Mouse (Mus musculus): ENCODE results near the gene Tia1. TPM values are rescaled to one million over a fixed set of nuclear protein-coding genes. Genes with fewer than 3 reads are reported as not detected.

Tia1 gene
- polyA plus RNA-seq, 1 experiment from 2014 or later, result 402 TPM

DNA sequence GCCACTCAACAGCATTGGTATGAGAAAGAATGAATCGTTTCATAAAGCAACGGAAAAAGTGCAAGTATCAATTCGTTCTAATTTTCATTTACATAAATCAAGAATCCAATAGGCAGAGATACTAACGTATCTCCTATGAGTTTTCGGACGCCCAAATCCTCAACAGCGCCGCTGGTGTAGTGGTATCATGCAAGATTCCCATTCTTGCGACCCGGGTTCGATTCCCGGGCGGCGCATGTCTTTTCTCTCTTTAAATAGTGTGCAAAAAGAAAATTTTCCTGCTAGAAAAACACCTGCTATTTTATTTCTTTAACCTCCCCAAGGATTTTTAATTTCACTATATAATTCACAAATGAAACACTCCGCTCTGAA, 305 bp upstream of the Tia1 start:
- Histone ChIP-seq H3K9me3 (ENCODE audit: control insufficient read depth, low read length) (no peaks in the 10 kb centered on the region), H3K4me1 (ENCODE audit: control insufficient read depth, insufficient read depth, low read length) (peaks cover 12% of the 10 kb centered on the region; the same call in 1 of the 2 replicates), H3K27me3 (ENCODE audit: control insufficient read depth, insufficient read depth, low read length) (no peaks in the 10 kb centered on the region), H3K36me3 (ENCODE audit: control insufficient read depth, insufficient read depth, low read length) (no peaks in the 10 kb centered on the region; the same call in 1 of the 2 replicates), H3K27ac (ENCODE audit: low read depth, low read length) (peak overlapping the region; percentile 99; the same call in 1 of the 2 replicates), H3K4me2 (ENCODE audit: low read depth, low read length) (peak overlapping the region; percentile 40; the same call in 1 of the 2 replicates), H3K4me3 (ENCODE audit: low read depth, low read length) (peak overlapping the region; percentile 77), H3K9ac (replicated peaks; ENCODE audit: low read depth, low read length) (0 out of 2 replicates have a peak overlapping the region, but pooled peaks have one; percentile 99)
- WGBS, result under 1% methylated on average over 15 of the region's 15 CpGs
- ATAC-seq (ENCODE audit: low read depth), result peak; percentile 82

DNA sequence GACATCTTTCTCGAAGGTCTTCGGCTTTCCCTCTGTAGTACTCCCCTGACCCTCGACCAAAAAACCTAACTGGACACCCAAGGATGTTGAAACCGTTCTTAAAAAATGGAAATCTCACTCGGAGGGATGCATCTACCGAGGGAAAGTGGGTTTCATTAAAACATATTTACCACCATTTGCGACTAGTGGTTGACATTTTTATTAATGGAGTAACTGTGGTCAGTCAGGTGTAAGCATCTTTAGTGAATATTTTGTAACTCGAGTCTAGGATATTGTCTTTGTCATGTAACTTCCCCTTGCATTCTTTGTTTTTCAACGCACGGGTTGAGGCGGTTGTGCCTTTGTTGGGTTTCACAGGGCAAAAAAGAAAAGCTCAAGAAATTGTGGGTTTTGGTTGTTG, 977 bp downstream of the Tia1 start:
- Histone ChIP-seq H3K9ac (replicated peaks; ENCODE audit: low read depth, low read length) (peak overlapping the region; percentile 99), H3K27me3 (ENCODE audit: control insufficient read depth, insufficient read depth, low read length) (no peaks in the 10 kb centered on the region), H3K4me3 (ENCODE audit: low read depth, low read length) (peak overlapping the region; percentile 77), H3K9me3 (ENCODE audit: control insufficient read depth, low read length) (no peaks in the 10 kb centered on the region), H3K36me3 (ENCODE audit: control insufficient read depth, insufficient read depth, low read length) (no peaks in the 10 kb centered on the region; the same call in 1 of the 2 replicates), H3K4me1 (ENCODE audit: control insufficient read depth, insufficient read depth, low read length) (peaks cover 12% of the 10 kb centered on the region), H3K4me2 (ENCODE audit: low read depth, low read length) (peak overlapping the region; percentile 81), H3K27ac (ENCODE audit: low read depth, low read length) (peak overlapping the region; percentile 99)
- under 1% methylated on average over 11 of the region's 11 CpGs for WGBS
- no peak for ATAC-seq (ENCODE audit: low read depth)

DNA sequence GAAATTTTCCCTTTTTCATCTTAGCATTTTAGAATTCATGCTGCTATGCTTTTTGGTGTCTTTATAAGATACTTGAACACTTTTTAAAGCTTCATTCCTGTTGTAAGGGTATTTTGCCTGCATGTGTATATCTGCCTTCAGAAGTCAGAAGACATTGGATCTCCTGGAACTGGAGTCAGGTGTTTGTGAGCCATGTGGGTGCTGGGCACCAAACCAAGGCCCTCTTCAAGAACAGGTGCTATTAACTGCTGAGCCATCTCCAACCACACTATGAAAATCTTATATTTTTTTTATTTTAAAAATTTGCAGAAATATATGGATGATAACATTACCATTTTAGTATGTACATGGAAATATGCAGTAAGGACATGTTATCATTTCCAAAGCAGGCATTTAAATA, 2.3 kb downstream of the Tia1 start:
- H3K4me1 ChIP-seq (ENCODE audit: control insufficient read depth, insufficient read depth, low read length), result peaks cover 12% of the 10 kb centered on the region
- H3K9ac ChIP-seq (replicated peaks; ENCODE audit: low read depth, low read length), result no peak overlapping the region
- no peak for ATAC-seq (ENCODE audit: low read depth)

DNA sequence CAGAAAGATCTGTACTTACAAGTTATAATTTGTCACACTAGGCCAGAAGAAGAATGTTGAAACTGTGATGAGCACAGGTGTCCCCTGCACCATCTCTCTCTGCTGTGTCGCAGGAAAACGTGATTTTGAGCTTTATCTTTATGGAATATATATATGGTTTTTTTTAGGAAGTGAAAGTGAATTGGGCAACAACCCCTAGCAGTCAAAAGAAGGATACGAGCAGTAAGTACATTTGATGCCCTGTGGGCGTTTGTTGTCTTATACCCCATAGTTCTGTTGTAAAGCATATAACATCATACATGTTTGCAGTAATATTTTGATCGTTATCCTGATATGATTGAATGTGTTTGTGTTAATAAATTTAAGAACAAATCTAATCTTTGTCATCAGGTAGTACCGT, 14.7 kb downstream of the Tia1 start:
- H3K4me3 ChIP-seq (ENCODE audit: low read depth, low read length), result no peak overlapping the region
- no peak overlapping the region for H3K27ac ChIP-seq (ENCODE audit: low read depth, low read length)
- peaks cover 62% of the 10 kb centered on the region for H3K36me3 ChIP-seq (ENCODE audit: control insufficient read depth, insufficient read depth, low read length)
- H3K9ac ChIP-seq (replicated peaks; ENCODE audit: low read depth, low read length), result no peak overlapping the region
- no peak for ATAC-seq (ENCODE audit: low read depth)
- 94% methylated on average over 6 of the region's 6 CpGs for WGBS
- H3K9me3 ChIP-seq (ENCODE audit: control insufficient read depth, low read length), result no peaks in the 10 kb centered on the region
- H3K4me2 ChIP-seq (ENCODE audit: low read depth, low read length), result no peak overlapping the region
- H3K27me3 ChIP-seq (ENCODE audit: control insufficient read depth, insufficient read depth, low read length), result no peaks in the 10 kb centered on the region
- no peaks in the 10 kb centered on the region for H3K4me1 ChIP-seq (ENCODE audit: control insufficient read depth, insufficient read depth, low read length)

More for the DNA sequence above, 2.3 kb downstream of the Tia1 start:
- H3K27ac ChIP-seq (ENCODE audit: low read depth, low read length), result no peak overlapping the region
- H3K9me3 ChIP-seq (ENCODE audit: control insufficient read depth, low read length), result no peaks in the 10 kb centered on the region
- H3K36me3 ChIP-seq (ENCODE audit: control insufficient read depth, insufficient read depth, low read length), result no peaks in the 10 kb centered on the region; the same call in 1 of the 2 replicates
- peak overlapping the region; percentile 77 for H3K4me3 ChIP-seq (ENCODE audit: low read depth, low read length)
- peak overlapping the region; percentile 81 for H3K4me2 ChIP-seq (ENCODE audit: low read depth, low read length)
- no peaks in the 10 kb centered on the region for H3K27me3 ChIP-seq (ENCODE audit: control insufficient read depth, insufficient read depth, low read length)

- ATAC-seq (ENCODE audit: low read depth), result no peak
- Histone ChIP-seq H3K4me3 (ENCODE audit: low read depth, low read length) (no peak overlapping the region), H3K4me1 (ENCODE audit: control insufficient read depth, insufficient read depth, low read length) (no peaks in the 10 kb centered on the region), H3K9me3 (ENCODE audit: control insufficient read depth, low read length) (no peaks in the 10 kb centered on the region), H3K4me2 (ENCODE audit: low read depth, low read length) (no peak overlapping the region), H3K36me3 (ENCODE audit: control insufficient read depth, insufficient read depth, low read length) (peaks cover 59% of the 10 kb centered on the region), H3K9ac (replicated peaks; ENCODE audit: low read depth, low read length) (no peak overlapping the region), H3K27ac (ENCODE audit: low read depth, low read length) (no peak overlapping the region), H3K27me3 (ENCODE audit: control insufficient read depth, insufficient read depth, low read length) (no peaks in the 10 kb centered on the region)
- WGBS, result 91% methylated on average over 3 of the region's 3 CpGs
These were observed 15.2 kb downstream of the Tia1 start for GRCm38 (mm10) chr6:86419239-86419638.

- 82% methylated on average over 6 of the region's 6 CpGs for WGBS
- Histone ChIP-seq H3K4me1 (ENCODE audit: control insufficient read depth, insufficient read depth, low read length) (no peaks in the 10 kb centered on the region), H3K9ac (replicated peaks; ENCODE audit: low read depth, low read length) (no peak overlapping the region), H3K9me3 (ENCODE audit: control insufficient read depth, low read length) (no peaks in the 10 kb centered on the region), H3K4me3 (ENCODE audit: low read depth, low read length) (no peak overlapping the region), H3K27ac (ENCODE audit: low read depth, low read length) (no peak overlapping the region), H3K36me3 (ENCODE audit: control insufficient read depth, insufficient read depth, low read length) (peaks cover 68% of the 10 kb centered on the region), H3K4me2 (ENCODE audit: low read depth, low read length) (no peak overlapping the region), H3K27me3 (ENCODE audit: control insufficient read depth, insufficient read depth, low read length) (no peaks in the 10 kb centered on the region)
- ATAC-seq (ENCODE audit: low read depth), result no peak
These were observed 16.5 kb downstream of the Tia1 start for GRCm38 (mm10) chr6:86420491-86420890.

DNA sequence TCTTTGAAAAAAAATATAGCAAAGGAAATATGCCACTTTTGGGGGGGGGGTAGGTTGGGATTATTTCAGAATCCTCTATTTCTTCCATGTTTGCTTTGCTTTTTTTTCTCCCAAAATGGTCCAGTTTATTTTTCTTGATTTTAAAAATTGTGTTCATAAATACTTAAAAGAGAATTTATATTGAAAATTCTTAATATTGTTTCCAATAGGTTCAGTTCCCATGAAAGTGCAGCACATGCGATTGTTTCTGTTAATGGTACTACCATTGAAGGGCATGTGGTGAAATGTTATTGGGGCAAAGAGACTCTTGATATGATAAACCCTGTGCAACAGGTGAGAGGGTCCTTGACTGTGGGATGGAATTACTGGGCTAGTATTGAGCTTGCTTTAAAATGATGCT, 22.3 kb downstream of the Tia1 start, which contains the start of gene Gm44790:
Gene Gm44790 (plus strand): TSS at position 301 of the 400 bp plus-strand sequence.
- H3K9me3 ChIP-seq (ENCODE audit: control insufficient read depth, low read length), result no peaks in the 10 kb centered on the region
- no peaks in the 10 kb centered on the region for H3K27me3 ChIP-seq (ENCODE audit: control insufficient read depth, insufficient read depth, low read length)
- H3K27ac ChIP-seq (ENCODE audit: low read depth, low read length), result no peak within 1 kb of the TSS
- no peak for ATAC-seq (ENCODE audit: low read depth)
- no peak within 1 kb of the TSS for H3K4me2 ChIP-seq (ENCODE audit: low read depth, low read length)
- no peak within 1 kb of the TSS for H3K9ac ChIP-seq (replicated peaks; ENCODE audit: low read depth, low read length)
- WGBS, result 98% methylated on average over 1 of the region's 1 CpGs
- H3K36me3 ChIP-seq (ENCODE audit: control insufficient read depth, insufficient read depth, low read length), result peaks cover 65% of the 10 kb centered on the region
- no peak within 1 kb of the TSS for H3K4me3 ChIP-seq (ENCODE audit: low read depth, low read length)
- H3K4me1 ChIP-seq (ENCODE audit: control insufficient read depth, insufficient read depth, low read length), result no peaks in the 10 kb centered on the region

DNA sequence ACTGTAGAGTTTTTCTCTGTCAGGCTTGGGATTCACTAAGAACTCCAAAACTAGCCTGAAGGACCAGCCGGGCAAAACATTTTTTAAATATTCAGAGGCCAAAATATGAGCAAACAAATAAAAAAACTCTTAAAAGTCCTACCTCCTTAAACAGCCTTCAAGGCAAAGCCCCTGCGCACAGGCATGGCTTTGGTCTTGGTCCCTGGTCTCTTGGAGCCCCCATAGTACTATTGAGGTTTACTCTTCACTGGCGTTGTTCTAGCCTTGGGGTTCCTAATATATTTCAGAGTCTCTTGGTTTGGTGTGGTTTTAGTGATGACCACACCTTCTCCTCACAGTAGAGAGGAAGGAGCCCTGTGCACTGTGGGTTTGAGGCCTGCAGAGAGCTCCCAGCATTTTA, 27.5 kb downstream of the Tia1 start:
- H3K4me1 ChIP-seq (ENCODE audit: control insufficient read depth, insufficient read depth, low read length), result no peaks in the 10 kb centered on the region
- no peak overlapping the region for H3K9ac ChIP-seq (replicated peaks; ENCODE audit: low read depth, low read length)
- no peak overlapping the region for H3K4me3 ChIP-seq (ENCODE audit: low read depth, low read length)
- H3K4me2 ChIP-seq (ENCODE audit: low read depth, low read length), result no peak overlapping the region
- no peaks in the 10 kb centered on the region for H3K9me3 ChIP-seq (ENCODE audit: control insufficient read depth, low read length)
- H3K27ac ChIP-seq (ENCODE audit: low read depth, low read length), result no peak overlapping the region
- no peak for ATAC-seq (ENCODE audit: low read depth)
- peaks cover 74% of the 10 kb centered on the region for H3K36me3 ChIP-seq (ENCODE audit: control insufficient read depth, insufficient read depth, low read length)
- WGBS, result 97% methylated on average over 3 of the region's 3 CpGs
- H3K27me3 ChIP-seq (ENCODE audit: control insufficient read depth, insufficient read depth, low read length), result no peaks in the 10 kb centered on the region

DNA sequence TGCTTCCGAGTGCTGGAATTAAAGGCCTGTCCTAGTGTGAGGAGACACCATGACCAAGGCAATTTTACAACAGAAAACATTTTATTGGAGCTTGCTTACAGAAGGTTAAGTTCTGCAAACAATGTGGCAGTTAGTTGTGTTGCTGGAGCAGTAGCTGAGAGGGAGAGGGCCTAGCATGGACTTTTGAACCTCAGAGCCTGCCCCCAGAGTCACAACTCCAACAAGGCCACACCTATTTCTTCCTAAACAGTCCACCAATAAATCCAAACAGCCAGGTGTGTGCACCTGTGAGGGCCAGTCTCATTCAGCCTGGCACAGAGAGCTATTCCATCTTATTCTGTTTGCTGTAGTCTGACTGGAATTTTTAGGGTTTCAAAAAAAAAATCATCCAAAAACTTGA, 29.7 kb downstream of the Tia1 start:
- 83% methylated on average over 1 of the region's 1 CpGs for WGBS
- no peak overlapping the region for H3K4me3 ChIP-seq (ENCODE audit: low read depth, low read length)
- no peak for ATAC-seq (ENCODE audit: low read depth)
- no peak overlapping the region for H3K4me2 ChIP-seq (ENCODE audit: low read depth, low read length)
- no peaks in the 10 kb centered on the region for H3K9me3 ChIP-seq (ENCODE audit: control insufficient read depth, low read length)
- no peak overlapping the region for H3K27ac ChIP-seq (ENCODE audit: low read depth, low read length)
- no peaks in the 10 kb centered on the region for H3K27me3 ChIP-seq (ENCODE audit: control insufficient read depth, insufficient read depth, low read length)
- H3K9ac ChIP-seq (replicated peaks; ENCODE audit: low read depth, low read length), result no peak overlapping the region
- H3K4me1 ChIP-seq (ENCODE audit: control insufficient read depth, insufficient read depth, low read length), result no peaks in the 10 kb centered on the region
- peaks cover 53% of the 10 kb centered on the region for H3K36me3 ChIP-seq (ENCODE audit: control insufficient read depth, insufficient read depth, low read length)
